Mouse (Mus musculus) liver, embryonic 11.5 days (tissue): ENCODE data around the gene Gm21671. TPM values are rescaled to one million over a fixed set of nuclear protein-coding genes. Genes with fewer than 3 reads are reported as not detected.
A peak's percentile ranks its signal among the peaks of the same experiment; 100 is the strongest.
"Not testable (repeated sequence)": the region's sequence is repeated elsewhere in the genome, so short reads cannot be mapped to it uniquely, and the experiment has no call there.

Source experiments
- ATAC-seq: fragments of 200-750 bp; cut with Nextera tagmentation; replicated peaks from 2 replicates; pipeline ENCODE4 v1.8.0; 2017; ENCODE audit warnings: moderate number of reproducible peaks, mild to moderate bottlenecking, moderate TSS enrichment, moderate library complexity; ENCODE audit not compliant: low FRiP score
- DNase-seq: peaks from one replicate; pipeline ENCODE4 v3.0.0-alpha.2; 2017; ENCODE audit warnings: low spot score
- H3K27ac ChIP-seq: fragments of 300-500 bp; sonication (generic); 2 replicates; pipeline ENCODE4 v1.5.1; 2014; ENCODE audit warnings: mild to moderate bottlenecking, low read depth, low read length, control low read depth
- H3K27me3 ChIP-seq: fragments of 300-500 bp; sonication (generic); replicated peaks from 2 replicates; pipeline ENCODE4 v1.6.1; 2014; ENCODE audit warnings: low read length, mixed read lengths; ENCODE audit not compliant: control insufficient read depth, insufficient read depth
- H3K36me3 ChIP-seq: fragments of 300-500 bp; sonication (generic); 2 replicates; pipeline ENCODE4 v1.6.1; 2014; ENCODE audit warnings: mild to moderate bottlenecking, low read length, moderate library complexity, mixed read lengths; ENCODE audit not compliant: control insufficient read depth, insufficient read depth
- H3K4me1 ChIP-seq: fragments of 300-500 bp; sonication (generic); replicated peaks from 2 replicates; pipeline ENCODE4 v1.6.1; 2014; ENCODE audit warnings: low read length, mixed read lengths; ENCODE audit not compliant: control insufficient read depth, insufficient read depth
- H3K4me2 ChIP-seq: fragments of 300-500 bp; sonication (generic); 2 replicates; pipeline ENCODE4 v1.6.1; 2014; ENCODE audit warnings: mild to moderate bottlenecking, control low read depth, moderate library complexity
- H3K4me3 ChIP-seq: fragments of 300-500 bp; sonication (generic); 2 replicates; pipeline ENCODE4 v1.5.1; 2014; ENCODE audit warnings: low read depth, low read length, control low read depth
- H3K9ac ChIP-seq: fragments of 300-500 bp; sonication (generic); 2 replicates; pipeline ENCODE4 v1.6.1; 2014; ENCODE audit warnings: low read depth, low read length, control low read depth
- H3K9me3 ChIP-seq: fragments of 300-500 bp; sonication (generic); 2 replicates; pipeline ENCODE4 v1.6.1; 2016; ENCODE audit warnings: low read length, inconsistent platforms, mixed read lengths; ENCODE audit not compliant: control insufficient read depth
- WGBS: fragments of 180-500 bp; shearing (Covaris S2); extraction: QIAGEN DNeasy Blood & Tissue Kit; methylation state at CpG from one replicate; pipeline ENCODE4 v1.1.7; 2014; 5-methylcytosine and 5-hydroxymethylcytosine counted together
- polyA plus RNA-seq: library from polyadenylated mRNA; unstranded; fragments of >200 nt; fragmentation: Nextera tagmentation; extraction: Ambion mirVana; gene quantifications from 2 replicates; pipeline ENCODE4 v1.2.1, GENCODE M21; 2014

Gene Gm21671
- polyA plus RNA-seq, result not detected in 2 replicates

GRCm38 (mm10) chr5:25954317-25954716, at the start of gene Gm21671:
Gm21671 (minus strand) TSS chr5:25954417.
- 67% methylated on average over 2 of the region's 2 CpGs for WGBS
- not testable (repeated sequence) for H3K9ac ChIP-seq, H3K27ac ChIP-seq, H3K36me3 ChIP-seq, H3K27me3 ChIP-seq, H3K4me3 ChIP-seq, DNase-seq, H3K4me1 ChIP-seq, ATAC-seq, H3K4me2 ChIP-seq, H3K9me3 ChIP-seq

DNA sequence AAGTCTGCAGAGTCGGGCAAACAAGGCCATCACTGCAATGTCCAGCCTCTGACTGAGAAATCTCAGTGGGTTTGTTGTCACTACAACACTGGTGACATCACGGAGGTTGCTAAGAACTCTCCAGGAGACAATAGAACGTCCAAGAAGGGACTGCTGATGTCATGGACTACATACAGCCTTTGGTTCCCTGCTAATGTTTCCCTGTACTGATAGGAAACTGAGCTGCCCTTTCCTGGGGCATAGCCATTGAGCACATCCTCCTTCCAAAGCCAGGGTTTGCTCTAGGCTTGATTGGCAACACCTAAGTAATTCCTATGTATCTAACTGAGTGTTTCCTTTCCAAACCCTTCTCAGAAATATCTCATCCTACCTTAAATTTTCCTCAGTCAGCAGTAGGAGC, 34.3 kb upstream of the Gm21671 start, which contains the start of gene Gm21698:
Gene Gm21698 (minus strand): TSS at position 101 of the 400 bp plus-strand sequence.
- H3K4me1 ChIP-seq, result not testable (repeated sequence)
- WGBS, result no CpG with 5 or more reads among the region's 3 CpGs

DNA sequence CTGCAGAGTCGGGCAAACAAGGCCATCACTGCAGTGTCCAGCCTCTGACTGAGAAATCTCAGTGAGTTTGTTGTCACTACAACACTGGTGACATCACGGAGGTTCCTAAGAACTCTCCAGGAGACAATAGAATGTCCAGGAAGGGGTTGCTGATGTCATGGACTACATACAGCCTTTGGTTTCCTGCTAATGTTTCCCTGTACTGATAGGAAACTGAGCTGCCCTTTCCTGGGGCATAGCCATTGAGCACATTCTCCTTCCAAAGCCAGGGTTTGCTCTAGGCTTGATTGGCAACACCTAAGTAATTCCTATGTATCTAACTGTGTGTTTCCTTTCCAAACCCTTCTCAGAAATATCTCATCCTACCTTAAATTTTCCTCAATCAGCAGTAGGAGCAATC, 18.3 kb upstream of the Gm21671 start, which contains the start of gene Gm21680:
Gene Gm21680 (minus strand): TSS at position 101 of the 400 bp plus-strand sequence.
- not testable (repeated sequence) for H3K4me2 ChIP-seq, H3K4me1 ChIP-seq, ATAC-seq, H3K4me3 ChIP-seq, H3K27ac ChIP-seq, H3K9ac ChIP-seq, H3K36me3 ChIP-seq, H3K27me3 ChIP-seq, DNase-seq, H3K9me3 ChIP-seq
- WGBS, result no CpG with 5 or more reads among the region's 2 CpGs

More for the DNA sequence above, 34.3 kb upstream of the Gm21671 start, which contains the start of gene Gm21698:
- not testable (repeated sequence) for H3K36me3 ChIP-seq, H3K27me3 ChIP-seq, H3K4me3 ChIP-seq, H3K9me3 ChIP-seq, ATAC-seq, H3K9ac ChIP-seq, DNase-seq, H3K4me2 ChIP-seq, H3K27ac ChIP-seq

GRCm38 (mm10) chr5:25957050-25957449, 2.8 kb upstream of the Gm21671 start:
- 35% methylated on average over 16 of the region's 17 CpGs for WGBS
- not testable (repeated sequence) for H3K36me3 ChIP-seq, H3K9me3 ChIP-seq, H3K27ac ChIP-seq, H3K4me1 ChIP-seq, H3K9ac ChIP-seq, H3K27me3 ChIP-seq, ATAC-seq, DNase-seq, H3K4me3 ChIP-seq
- peak overlapping the region; percentile 38 for H3K4me2 ChIP-seq

- 0 out of 2 replicates have a peak overlapping the region, but pooled peaks have one; percentile 7 for H3K4me3 ChIP-seq
- not testable (repeated sequence) for H3K9me3 ChIP-seq, ATAC-seq, H3K9ac ChIP-seq, H3K27me3 ChIP-seq, H3K36me3 ChIP-seq, H3K4me1 ChIP-seq, H3K27ac ChIP-seq
- 19% methylated on average over 32 of the region's 32 CpGs for WGBS
- H3K4me2 ChIP-seq, result peak overlapping the region; percentile 38
- peak; percentile 32 for DNase-seq
Measured at GRCm38 (mm10) chr5:25956611-25957010, 2.4 kb upstream of the Gm21671 start.

- H3K36me3 ChIP-seq, H3K27ac ChIP-seq, H3K27me3 ChIP-seq, H3K9me3 ChIP-seq, H3K9ac ChIP-seq, ATAC-seq, H3K4me1 ChIP-seq, H3K4me2 ChIP-seq, H3K4me3 ChIP-seq: not testable (repeated sequence)
- peak; percentile 31 for DNase-seq
- WGBS, result 72% methylated on average over 2 of the region's 2 CpGs
Measured at GRCm38 (mm10) chr5:25945391-25945790, 8.8 kb downstream of the Gm21671 start.

DNA sequence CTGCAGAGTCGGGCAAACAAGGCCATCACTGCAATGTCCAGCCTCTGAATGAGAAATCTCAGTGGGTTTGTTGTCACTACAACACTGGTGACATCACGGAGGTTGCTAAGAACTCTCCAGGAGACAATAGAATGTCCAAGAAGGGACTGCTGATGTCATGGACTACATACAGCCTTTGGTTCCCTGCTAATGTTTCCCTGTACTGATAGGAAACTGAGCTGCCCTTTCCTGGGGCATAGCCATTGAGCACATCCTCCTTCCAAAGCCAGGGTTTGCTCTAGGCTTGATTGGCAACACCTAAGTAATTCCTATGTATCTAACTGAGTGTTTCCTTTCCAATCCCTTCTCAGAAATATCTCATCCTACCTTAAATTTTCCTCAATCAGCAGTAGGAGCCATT, 11.9 kb downstream of the Gm21671 start, which contains the start of gene Gm21663:
Gene Gm21663 (minus strand): TSS at position 101 of the 400 bp plus-strand sequence.
- not testable (repeated sequence) for H3K36me3 ChIP-seq, H3K27me3 ChIP-seq, H3K4me1 ChIP-seq, ATAC-seq, H3K9me3 ChIP-seq, H3K27ac ChIP-seq, DNase-seq, H3K9ac ChIP-seq, H3K4me2 ChIP-seq, H3K4me3 ChIP-seq
- WGBS, result 38% methylated on average over 2 of the region's 2 CpGs

Other genes with a start within 250 kb of the Gm21671 start
- gene Xrcc2, start 248.6 kb downstream of the Gm21671 start, polyA plus RNA-seq, result 12.5 and 13.6 TPM in 2 replicates
- 2.3 and 2.4 TPM in 2 replicates for gene Actr3b, start 194.4 kb downstream of the Gm21671 start, polyA plus RNA-seq
- gene Gm21663, start 12.0 kb downstream of the Gm21671 start, polyA plus RNA-seq, result not detected in 2 replicates
- gene Gm21680, start 18.2 kb upstream of the Gm21671 start, polyA plus RNA-seq, result 0.17 TPM in 1 of 2 replicates, not detected in the other
- 0.07 TPM in 1 of 2 replicates, not detected in the other for gene Gm21698, start 34.2 kb upstream of the Gm21671 start, polyA plus RNA-seq
- gene Gm1979, start 50.4 kb upstream of the Gm21671 start, polyA plus RNA-seq, result not detected in 2 replicates
- gene Gm5862, start 68.5 kb upstream of the Gm21671 start, polyA plus RNA-seq, result not detected in 2 replicates
- 0.11 TPM in 1 of 2 replicates, not detected in the other for gene Speer4a, start 85.1 kb upstream of the Gm21671 start, polyA plus RNA-seq
- not detected in 2 replicates for gene Gm7347, start 104.2 kb upstream of the Gm21671 start, polyA plus RNA-seq
- not detected in 2 replicates for gene Gm10471, start 134.9 kb upstream of the Gm21671 start, polyA plus RNA-seq
- gene 5031410I06Rik, start 150.9 kb upstream of the Gm21671 start, polyA plus RNA-seq, result 0.07 TPM in 1 of 2 replicates, not detected in the other
- not detected in 2 replicates for gene Gm10220, start 167.0 kb upstream of the Gm21671 start, polyA plus RNA-seq